Mouse (Mus musculus) spleen, adult 2 months (tissue): ENCODE measurements around the gene Tmem156.

Source experiments
- CTCF ChIP-seq: fragments of 200-500 bp; IDR thresholded peaks from 2 replicates; pipeline ENCODE4 v1.5.1; 2011; ENCODE audit warnings: mild to moderate bottlenecking, inconsistent platforms; ENCODE audit not compliant: insufficient read depth, insufficient read length, insufficient replicate concordance; ENCODE audit errors: extremely low read depth
- POLR2A ChIP-seq: fragments of 200-500 bp; IDR thresholded peaks from 2 replicates; pipeline ENCODE4 v1.6.1; 2011; ENCODE audit warnings: low read depth, low read length, inconsistent platforms

DNA sequence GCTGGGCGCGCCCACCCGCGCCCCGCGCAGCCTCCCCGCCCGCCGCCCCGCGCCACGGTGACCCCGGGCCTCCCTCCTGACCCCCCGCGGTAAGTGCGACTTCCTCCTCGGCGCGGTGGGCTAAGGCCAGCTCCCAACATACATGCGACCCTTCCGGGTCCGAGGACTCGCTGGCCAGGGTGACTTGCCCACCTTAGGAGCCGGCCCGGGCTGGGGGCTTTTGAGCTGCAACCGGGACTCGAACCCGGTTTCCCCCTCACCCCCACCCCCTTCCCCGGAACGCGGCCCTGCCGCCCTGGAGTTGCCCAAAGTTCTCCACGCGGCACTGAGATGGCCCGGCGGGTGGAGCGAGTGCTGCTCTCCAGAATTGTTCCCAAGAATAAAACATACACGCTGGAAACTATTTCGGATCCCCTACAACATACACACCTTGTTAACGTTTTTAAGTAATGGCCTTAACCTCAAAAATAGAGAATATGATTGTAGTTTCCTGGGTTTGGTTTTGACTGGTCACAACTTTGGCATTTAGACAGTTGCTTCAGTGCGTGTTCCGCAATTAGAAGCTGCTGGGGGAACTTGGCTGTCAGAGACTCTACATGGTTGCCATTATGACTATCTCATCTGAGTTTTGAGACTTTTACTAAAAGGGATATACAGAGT, 16.0 kb upstream of the Tmem156 start:
- TF ChIP-seq POLR2A = no peak
- no peak for TF ChIP-seq CTCF
